Mouse (Mus musculus): Measurements from ENCODE around the gene Olfr1393.

Gene Olfr1393

DNA sequence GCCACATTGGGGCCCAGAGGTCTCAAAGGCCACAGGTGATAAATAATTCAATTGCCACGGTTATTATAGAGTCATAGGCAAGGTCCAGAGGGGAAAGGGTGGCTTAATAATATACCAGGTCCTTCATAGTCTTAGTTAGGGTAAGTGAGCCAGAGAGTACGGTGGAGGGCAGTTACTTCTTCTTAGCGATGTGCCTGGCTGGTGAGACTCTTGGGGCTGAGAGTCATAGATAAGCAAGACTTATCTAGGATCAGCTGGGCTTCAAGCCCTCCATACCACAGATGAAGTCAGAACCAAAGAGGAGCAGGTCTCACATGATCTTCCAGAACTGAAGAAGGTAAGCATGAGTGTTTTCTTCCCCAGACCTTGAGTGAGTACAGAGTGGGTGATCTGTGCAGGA, at the start of gene Olfr1393:
Olfr1393 (plus strand) TSS at position 83 of the 400 bp plus-strand sequence.
- DNase-seq = no peak

DNA sequence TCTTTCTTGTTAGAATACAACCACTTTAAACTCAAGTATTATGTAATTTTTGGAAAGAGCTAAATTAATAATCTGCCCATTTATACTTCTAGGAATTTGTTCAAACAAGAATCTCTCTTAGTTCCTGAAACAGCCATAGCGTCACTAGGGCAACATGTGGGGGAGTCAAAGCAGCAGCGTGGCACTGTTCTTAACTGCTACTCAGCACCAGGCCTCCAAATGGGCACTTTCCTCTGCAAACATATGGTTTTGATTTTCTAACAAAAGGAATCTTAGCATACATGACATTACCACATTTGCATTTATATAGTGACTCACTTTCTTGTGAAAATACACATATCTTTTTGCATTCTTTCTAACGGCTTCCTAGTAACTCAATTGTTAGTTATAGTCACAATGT, 45.3 kb upstream of the Olfr1393 start:
- DNase-seq = no peak

DNA sequence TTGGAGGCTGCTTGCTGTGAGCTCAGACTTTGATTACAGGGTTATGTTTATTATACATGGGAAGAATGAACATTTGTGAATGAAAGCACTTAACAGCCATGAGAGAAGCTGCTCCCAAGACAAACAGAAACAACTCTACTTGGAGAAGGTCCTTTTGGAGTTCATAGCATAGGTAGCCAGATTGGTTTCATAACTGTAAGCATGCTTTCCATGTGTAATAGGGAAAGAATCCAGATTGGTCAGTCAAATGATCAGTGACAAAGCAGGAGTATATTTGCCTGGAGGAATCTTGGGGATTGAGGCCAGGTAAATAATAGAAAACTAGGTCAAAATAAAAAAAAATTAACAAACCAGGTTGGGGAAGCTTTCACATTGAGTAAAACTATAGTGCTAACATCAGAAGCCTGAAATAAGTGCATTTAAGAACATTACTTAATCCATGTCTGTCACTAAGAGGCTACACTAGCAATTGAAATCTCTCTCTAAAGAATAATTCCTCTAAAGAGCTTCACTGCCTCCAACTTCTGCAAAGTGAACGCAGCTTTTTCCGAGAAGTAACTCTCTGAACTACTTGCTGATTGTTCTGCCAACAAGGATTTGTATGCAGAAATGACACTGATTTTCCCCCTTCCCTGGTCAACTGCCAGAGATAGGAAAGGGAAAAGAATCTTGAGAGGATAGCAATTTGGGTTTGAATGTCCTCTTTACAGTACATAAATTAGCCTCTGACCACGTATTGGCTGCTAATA, 42.5 kb upstream of the Olfr1393 start:
- no peak for DNase-seq

DNA sequence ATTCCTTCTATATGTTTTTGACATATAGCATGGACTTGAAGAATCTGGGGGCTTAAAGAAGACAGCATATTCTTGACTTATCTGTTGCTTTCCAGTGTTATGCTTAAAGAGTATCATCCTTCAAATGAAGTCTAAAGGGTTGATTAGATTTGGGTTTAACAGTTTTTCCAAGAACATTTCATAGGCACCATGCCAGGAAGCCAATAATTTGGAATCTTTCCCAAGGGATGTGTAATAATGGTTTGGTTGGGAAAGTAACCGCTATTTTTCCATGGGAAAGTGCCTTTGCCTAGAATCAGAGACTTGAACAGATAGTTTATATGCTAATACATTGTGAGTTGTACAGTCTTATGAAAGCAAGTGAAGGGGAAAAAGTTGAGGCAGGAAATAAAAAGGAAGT, 41.2 kb upstream of the Olfr1393 start:
- no peak for DNase-seq

DNA sequence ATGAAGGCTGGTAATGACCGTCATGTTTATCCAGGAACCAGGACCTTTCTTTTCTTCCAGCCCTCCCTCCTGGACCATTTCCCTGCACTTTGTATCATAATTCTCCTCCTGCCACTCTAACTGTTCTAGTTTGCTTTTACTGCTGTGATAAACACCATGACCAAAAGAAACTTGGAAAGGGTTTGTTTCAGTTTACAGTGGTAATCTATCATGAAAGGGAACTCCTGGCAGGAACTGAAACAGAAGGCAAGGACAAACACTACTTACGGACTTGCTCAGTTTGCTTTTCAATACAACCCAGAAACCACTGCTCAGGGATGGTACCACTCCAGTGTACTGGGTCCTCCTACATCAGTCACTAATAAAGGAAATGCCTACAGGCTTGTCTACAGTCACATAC, 40.6 kb upstream of the Olfr1393 start:
- DNase-seq = no peak

DNA sequence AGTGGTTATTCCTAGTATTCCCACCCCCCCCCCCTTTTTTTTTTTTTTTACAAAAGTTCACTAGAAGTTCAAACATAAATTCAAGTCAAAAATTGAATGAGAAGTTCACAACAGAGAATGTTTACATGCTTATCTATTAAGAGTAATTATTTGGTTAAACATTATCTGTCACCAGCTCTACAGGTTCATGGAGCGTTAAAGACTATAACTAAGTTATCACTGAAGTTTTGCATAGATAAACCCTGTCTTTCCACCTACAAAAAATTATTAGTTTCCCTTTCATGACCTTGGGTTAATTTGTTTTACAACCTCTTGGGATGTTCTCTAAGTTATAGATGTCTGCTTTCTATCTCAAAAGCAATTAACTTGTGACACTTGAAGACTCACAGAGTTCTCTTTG, 37.8 kb upstream of the Olfr1393 start:
- DNase-seq = no peak

DNA sequence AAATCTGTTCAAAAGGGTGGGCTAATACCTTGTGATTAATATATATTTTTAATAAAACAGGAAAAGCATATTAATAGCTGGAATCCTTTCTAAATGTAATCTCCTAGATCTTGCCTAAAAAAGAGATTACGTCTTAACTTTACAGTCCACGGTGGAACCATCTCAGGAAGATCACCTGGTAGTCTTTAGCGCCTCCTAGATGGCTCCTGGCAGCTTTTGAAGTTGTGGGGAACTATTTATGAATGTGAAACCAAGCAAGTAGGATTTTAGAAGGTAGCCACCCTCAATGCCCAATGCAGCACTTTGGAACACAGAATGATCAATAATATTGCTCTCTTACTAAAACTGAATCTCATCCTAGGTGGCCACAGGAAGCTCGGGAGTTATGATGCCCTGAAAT, 37.2 kb upstream of the Olfr1393 start:
- no peak for DNase-seq

DNA sequence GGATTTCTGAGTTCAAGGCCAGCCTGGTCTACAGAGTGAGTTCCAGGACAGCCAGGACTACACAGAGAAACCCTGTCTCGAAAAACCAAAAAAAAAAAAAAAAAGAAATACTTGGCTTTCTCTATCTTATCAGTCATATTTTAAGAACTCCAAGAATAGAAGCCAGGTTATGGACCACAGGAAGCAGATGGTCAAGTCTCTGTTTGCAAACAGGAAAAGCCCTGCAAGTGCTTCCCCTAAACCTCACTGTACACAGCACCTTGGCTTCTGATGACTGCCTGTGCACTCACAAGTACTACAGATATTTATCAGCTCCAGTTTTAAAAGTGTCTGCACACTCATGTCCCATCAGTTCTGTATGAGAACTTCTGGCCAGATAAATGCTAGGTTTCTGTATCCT, 36.6 kb upstream of the Olfr1393 start:
- DNase-seq = no peak

DNA sequence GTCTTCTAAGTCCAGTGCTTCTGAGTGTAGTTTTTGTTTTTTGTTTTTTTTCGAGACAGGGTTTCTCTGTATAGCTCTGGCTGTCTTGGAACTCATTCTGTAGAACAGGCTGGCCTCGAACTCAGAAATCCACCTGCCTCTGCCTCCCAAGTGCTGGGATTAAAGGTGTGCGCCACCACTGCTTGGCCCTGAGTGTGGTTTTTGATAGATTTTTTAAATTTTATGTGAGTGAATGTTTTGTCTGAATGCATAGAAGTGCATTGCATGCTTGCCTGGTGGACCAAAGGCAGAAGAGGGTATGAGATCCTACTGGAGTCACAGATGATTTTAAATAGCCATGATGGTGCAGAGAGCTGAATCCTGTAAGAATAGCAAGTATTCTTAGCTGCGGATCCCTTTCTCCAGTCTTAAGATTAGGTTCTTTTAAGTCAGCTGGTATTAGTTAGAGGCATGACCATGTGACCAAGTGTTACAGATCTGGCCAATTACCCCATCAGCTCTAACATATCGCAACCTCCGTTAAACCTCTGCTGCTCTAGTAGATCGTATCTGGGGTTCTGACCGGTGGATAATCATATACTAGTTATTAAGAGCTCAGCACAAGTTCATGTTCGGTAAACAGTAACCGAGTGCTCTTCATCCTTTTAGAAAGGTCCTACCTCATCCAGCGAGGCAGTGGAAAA, 35.0 kb upstream of the Olfr1393 start:
- no peak for DNase-seq

DNA sequence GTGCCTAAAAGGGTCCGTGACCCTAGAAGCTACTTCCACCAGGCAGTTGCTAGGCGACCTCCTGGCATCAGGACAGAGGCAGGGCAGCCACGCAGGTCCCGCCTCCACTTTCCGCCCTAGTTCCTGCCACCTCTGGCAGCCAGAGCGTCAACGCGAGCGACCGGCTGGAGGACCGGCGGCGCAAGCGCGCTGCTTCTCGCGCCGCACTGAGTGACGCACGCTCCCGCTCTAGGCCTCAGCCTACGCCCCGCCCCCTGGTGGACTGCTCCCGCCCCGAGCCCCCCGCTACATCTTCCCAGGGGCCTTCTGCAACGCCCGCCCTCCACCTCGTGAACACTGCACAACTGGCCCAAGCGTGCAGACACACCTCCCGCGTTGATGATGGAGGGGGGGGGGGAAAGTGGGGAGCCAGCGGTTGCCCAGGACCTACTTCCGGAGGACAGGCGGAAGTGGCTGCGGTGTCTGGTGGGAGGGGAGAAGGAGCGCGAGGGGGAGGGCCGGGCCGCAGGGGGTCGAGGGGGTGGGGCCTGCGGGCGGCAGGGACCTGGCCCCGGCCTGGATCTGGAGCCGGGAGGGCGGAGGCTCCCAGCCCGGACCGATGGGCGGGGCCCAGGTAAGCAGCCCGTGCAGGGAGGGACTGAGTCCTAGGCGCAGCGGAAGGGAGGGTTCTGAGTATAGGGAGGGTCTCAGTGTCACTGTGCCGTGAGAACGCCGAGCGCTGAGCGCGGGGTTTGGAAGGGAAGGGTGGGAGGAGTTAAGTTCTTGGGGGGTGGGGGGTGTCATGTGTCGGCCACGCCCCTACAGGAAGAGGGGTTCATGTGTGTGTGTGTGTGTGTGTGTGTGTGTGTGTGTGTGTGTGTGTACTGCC, 34.1 kb upstream of the Olfr1393 start, which contains the start of gene Mgat1:
Mgat1 (plus strand) TSS at position 465 of the 868 bp plus-strand sequence.
- DNase-seq = peak; percentile 90

DNA sequence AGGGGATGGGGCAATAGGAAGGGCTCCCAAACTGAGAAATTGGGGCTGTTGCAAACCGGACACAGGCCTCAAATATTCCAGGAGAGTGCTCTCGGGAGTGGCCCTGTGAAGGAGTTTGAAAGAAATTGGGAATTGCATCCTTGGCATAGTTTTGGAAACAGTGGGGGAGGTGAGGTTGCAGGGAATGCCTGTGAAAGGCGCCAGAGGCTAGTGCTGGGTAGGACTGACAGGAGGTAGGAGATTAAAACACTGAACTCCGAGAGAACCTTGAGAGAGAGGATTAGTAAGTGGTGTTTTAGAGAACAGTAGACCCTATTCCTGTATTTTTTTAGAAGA, 33.5 kb upstream of the Olfr1393 start:
- DNase-seq = no peak

DNA sequence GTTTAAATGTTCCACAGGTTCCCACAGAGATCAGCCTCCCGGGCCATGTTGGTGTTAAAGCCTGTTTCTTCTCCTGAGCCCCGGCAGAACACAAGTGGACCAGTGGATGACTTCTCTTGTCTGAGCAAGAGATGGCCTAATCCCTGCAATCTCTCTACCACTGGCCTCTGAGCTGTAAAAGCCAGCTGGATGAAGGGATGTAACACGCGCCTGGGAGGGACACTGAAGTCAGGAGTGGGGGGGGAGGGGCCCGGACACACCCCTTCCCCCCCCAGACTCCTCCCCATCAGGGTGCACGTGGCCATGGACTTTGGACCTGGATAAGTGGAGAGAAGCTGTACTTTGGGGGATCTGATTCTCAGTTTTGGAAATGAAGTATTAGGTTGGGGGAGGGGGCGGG, 32.9 kb upstream of the Olfr1393 start:
- DNase-seq = peak; percentile 33

DNA sequence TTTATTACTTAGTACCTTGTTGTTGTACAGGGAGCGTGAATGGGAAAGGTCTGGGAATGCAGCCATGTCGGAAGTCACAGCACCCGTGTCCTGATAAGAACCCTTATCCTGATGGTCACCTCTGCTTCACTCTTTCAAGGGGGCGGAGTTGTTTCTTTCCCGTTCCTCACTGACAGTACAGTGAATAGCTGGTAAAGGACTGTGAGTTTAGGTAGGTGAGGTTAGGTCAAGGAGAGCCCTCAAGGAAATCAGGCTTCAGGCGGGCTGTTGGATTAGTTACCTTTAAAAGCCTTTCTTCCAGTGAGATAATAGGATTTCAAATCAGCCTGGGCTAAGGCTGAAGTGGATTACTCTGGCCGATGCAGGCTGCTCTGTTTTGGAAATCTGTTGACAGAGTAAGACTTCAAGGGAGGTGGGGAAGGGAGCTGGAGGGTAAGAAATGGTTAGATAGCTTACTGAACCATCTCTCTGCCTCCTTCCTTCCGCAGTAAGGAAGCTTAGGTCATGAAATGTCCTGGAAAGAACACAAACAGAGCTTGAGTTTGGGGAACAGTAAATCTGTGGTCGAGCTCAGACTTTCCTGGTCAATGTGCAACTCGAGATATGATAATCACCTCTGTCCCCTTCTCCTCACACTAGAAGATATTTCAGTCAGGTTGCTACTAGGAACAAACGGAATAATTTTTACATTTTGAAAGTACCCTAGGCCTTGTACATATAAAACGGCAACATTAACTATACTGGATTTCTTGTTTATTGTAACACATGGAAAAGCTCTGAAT, 32.3 kb upstream of the Olfr1393 start:
- DNase-seq = no peak

DNA sequence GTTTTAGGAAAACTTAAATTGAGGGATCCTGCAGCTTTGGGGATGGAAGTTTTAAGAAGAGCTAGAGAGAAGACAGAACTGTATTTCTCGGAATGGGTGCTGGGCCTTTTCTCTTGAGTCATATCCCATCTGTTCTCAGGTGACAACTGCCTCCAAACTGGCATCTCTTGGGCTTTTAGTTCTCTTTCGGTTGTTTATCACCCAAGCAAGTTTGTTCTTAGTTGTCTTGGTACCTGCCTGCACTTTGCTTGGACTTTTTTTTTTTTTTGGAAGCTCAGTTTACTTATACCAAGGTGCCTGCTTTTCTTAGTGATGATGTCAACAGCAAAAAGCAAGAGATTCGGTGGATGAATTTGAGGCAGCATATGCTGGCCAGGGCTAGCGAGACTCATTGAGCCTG, 31.6 kb upstream of the Olfr1393 start:
- no peak for DNase-seq

DNA sequence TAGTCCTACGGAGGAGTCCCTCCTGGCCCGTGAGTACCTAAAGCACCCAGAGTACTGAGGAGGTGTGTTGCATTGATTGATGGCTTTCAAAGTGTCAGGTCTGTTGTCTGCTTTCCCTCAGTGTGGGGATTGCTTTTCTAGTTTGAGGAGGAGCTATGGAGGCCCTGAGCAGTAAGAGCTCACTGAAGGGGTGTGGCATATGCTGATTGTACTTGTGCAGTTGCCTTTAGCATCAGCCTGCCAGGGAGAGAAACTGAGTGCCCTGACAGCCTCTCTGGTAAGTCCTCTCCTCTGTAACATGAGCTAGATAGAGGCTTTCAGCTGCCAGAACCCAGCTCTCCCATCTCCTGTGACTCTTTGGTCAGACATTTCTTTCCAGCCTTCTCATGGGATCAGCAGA, 30.8 kb upstream of the Olfr1393 start:
- DNase-seq = no peak

DNA sequence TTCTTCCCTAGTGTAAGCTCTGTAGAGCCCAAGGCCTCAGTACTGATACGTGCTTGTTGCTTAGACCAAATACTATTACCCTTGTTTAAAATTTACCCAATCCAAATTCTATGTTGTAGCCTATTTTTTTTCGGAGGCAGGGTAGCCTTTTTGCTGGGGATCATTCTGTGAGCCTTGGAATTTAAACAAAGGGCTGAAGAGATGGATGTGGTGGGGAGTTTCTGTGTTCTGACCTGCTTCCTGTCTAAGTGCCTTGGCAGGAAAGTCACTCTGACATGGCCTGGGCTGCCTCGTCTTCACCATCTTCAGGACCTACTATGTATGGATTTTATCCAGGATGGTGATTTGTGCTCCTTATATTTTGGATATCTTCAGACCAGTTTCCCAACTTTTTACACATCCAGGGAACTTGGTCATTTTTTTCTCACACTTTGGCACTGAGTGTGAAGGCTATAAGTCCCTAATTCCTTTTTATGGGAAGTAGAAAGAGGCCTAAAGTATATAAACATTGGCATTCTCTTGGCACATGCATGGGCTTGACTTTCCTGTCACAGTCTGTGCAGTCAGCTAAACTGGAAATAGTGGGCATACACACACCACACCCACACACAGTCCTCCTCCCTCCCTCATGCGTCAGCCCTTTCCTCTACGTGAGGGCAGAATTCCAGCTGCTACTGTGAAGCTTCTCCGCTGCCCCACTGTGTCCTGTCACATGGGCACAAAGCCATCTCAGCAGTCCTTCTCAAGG, 29.7 kb upstream of the Olfr1393 start:
- DNase-seq = peak; percentile 37

DNA sequence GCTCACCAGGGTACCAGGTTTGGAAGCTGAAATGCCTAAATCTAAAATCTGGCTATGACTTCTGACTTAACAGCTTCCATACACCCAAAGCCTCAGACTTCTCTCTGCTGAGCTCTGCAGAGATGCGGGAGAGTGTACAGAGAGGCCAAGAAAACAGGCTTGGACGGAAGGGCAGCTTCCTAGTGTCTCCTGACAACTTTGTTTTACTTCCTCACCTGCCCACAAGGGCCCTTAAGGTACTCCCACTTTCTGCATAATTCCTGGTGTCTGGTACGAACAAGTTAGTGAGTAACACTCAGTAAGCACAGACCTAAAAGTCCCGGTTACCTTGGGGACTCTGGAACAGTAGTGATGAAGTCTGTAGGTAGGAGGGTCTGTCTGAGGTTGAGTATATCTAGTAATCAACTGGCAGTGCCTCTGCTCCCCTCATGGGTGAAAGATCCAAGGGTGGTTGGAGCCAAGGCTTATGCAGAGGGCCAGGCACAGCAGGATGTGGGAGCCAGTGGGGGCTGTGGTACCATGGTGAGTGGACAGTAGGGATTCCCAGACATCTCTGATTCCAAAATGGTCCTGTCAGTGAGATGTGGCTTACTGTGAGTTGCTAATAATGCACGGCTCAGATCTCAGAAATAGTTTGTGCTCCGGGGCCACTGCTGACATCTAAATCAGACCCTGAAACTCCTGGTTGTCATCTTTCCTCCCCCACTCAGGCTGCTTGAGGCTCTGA, 29.0 kb upstream of the Olfr1393 start:
- no peak for DNase-seq

DNA sequence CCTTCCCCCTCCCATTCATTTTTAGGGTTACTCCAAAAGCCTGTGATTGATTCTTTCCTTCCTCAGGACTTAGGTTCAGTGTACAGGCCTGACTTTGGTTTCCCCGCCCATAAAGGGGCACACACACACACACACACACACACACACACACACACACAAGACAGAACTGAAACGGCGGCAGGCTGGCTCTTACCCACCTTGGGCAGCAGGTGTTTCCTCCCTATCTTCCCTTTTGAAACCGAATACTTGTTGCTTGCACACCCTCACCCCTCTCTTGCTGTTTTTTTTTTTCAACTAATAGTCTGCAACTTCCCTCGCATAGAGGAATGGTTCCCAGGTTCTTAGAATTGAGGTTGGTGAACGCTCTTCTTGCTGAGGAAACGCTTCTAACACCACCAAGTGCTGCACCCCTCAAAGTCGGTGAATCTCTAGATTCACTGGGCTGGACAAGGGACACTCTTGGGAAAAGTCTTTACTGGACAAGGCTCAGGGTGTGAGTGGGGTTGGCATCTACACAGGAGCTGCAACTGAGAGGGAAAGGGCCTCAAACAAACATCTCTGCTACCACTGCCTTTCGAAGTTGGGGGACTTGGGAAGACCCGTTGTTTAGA, 28.2 kb upstream of the Olfr1393 start:
- no peak for DNase-seq

DNA sequence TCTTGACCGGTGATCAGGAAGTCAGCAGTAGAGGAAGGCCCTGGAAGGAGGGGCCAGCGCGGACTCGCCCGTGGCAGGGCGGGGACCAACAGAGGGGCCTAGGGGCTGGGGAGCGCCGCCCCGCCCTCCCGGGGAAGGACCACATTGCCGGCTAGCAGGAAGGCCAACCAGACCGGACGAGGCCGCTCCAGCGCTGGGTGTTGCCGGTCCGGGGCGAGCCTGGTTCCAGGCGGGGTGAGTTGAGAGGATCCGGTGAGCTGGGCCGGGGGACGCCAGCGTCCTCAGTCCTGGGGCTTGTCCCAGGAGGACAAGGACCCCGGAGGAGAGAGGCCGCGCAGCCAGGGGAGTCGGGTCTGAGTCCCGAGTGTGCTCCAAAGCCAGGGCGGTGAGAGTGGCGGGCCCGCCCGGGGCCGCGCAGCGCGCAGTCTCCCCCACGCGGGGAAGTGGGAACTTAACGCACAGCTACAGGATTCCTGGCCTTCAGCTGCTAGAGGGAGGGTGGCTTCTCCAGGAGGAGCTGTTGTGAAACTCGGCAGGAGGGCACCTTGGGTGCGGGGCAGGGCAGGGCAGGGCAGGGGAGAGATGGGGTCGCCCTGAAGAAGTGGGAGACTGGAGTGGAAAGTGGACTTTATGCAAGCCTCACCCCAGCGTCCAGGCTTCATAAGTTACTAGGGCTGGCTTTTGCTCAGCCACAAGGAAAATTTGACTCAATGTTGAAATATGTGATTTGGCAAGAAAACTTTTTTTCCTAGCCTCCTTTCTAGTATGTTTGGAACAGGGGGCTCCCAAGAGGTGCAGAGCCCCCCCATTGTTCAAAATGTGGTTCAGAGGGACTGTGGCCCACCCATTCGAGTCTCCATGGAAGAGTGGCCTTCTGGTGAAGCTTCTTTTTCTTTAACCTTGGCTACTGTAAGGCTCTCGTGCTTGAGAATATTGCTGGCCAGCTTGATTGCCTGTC, 27.4 kb upstream of the Olfr1393 start:
- DNase-seq = peak; percentile 53

DNA sequence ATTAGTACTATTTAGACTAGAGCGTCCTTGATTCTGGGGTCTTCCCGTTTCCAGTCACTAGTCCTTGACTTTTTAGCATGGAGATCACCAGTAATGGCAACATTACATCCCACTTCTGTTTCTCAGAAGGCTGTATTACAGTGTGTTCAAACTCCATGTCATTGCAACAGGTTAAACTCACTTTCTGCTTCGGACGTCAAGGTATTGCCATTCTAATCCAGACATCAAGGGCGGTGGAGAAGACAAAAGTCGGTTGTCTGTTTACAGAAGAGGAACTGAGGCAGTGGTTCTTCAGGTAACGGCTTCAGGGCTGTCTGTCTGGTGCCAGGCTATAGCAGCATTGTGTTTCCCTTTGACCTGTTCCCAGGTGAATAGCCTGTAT, 26.7 kb upstream of the Olfr1393 start:
- DNase-seq = no peak

Data from cerebellum, adult 11-12 months (tissue).